Mouse (Mus musculus): Measurements from ENCODE around the gene Bend5.

DNA sequence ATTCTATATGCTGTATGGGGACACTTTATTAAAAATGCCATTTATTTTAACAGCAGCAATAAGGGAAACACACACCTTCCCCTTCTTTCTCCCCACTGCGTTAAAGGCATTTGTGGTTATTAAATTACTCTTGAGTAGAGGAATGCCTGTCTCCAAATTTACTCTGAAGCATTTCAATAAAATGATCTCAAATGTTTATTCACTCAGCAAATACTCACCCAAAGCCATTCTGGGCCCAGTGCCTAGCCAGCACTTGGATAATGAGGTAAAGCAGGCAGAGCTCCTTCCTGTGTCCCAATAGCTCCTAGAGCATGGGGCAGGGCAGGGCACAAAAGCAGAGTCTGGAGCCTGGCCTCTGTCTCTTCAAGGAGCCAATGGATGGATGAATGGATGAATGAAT is 58.2 kb downstream of the Bend5 start:
- TF ChIP-seq GATA1 (IDR thresholded peaks at IDR 0.05; ENCODE audit: low read depth, low read length): no peak
- TF ChIP-seq TBP (IDR thresholded peaks at IDR 0.05; ENCODE audit: low read depth, low read length): no peak
- no peak for TF ChIP-seq POLR2A (IDR thresholded peaks at IDR 0.05; ENCODE audit: control insufficient read depth in 1 of 2, insufficient read depth in 1 of 2, low read depth in 1 of 2, low read length in 2 of 2, poor library complexity in 1 of 2)
- no peak for TF ChIP-seq CTCF (IDR thresholded peaks at IDR 0.05 in 2 of 3, conservative IDR thresholded peaks at IDR 0.05 in 1 of 3; ENCODE audit: control insufficient read depth in 1 of 3, insufficient read depth in 1 of 3, low read depth in 2 of 3, low read length in 3 of 3, poor library complexity in 1 of 3, severe bottlenecking in 1 of 3)
- no peak for TF ChIP-seq MAFK (IDR thresholded peaks at IDR 0.05; ENCODE audit: borderline replicate concordance, low read depth, low read length)
- TF ChIP-seq ZNF384 (IDR thresholded peaks at IDR 0.05; ENCODE audit: low read depth, low read length): no peak
